Mouse (Mus musculus) activated CD4-positive, CD25-positive, alpha-beta regulatory T cell, adult 4 months (primary cell): Measurements from ENCODE around the gene Romo1. TPM values are rescaled to one million over a fixed set of nuclear protein-coding genes. Genes with fewer than 3 reads are reported as not detected.
"Not testable (repeated sequence)": the region's sequence is repeated elsewhere in the genome, so short reads cannot be mapped to it uniquely, and the experiment has no call there.

Experiments used
- ATAC-seq: one replicate; pipeline ENCODE4 v1.8.0; 2017
- polyA plus RNA-seq, 2 experiments: library from polyadenylated mRNA; unstranded; fragments of 100-300 nt; shearing (Covaris generic); gene quantifications; one replicate each; pipeline ENCODE4 v1.2.1; 2017

Gene Romo1
- polyA plus RNA-seq, result 100 to 1,000 TPM; 150 to 165 TPM

DNA sequence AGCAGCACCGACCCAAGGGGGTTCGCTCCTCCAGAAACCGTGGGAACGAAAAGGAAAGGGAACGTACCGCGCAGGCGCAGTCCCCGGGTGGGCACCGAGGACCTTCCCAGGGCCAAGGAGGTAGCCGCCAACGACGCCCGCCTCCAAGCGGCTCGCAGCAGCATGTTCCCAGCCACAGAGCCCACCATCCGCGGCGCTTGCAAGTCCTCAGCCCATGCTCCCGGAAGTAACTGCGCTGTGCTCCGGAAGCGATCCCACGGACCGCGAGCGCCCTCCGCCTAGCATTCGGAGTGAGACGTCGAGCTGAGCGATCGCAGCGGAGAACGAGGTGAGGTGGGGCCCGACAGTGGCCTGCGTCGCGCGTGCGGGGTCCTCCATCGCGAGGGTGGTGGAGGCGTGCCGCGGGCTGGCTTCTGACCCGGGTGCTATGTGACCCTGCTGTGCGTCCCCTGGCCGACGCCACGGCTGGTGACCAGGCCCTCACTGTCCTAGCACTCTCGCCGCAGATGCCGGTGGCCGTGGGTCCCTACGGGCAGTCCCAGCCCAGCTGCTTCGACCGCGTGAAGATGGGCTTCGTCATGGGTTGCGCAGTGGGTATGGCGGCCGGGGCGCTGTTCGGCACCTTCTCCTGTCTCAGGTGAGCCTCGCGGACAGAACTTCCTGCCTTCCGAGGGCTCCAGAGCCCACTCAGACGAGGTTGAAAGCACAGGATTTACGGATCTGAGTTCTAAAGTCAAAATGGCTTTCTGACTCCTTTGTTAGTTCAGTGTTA is at the start of gene Romo1, which contains the start of gene Nfs1:
Gene Romo1, plus strand, starts transcription at position 87 of the 772 bp plus-strand sequence.
Gene Nfs1, minus strand, starts transcription at position 234 of the 772 bp plus-strand sequence.
- peak; percentile 92 for ATAC-seq

DNA sequence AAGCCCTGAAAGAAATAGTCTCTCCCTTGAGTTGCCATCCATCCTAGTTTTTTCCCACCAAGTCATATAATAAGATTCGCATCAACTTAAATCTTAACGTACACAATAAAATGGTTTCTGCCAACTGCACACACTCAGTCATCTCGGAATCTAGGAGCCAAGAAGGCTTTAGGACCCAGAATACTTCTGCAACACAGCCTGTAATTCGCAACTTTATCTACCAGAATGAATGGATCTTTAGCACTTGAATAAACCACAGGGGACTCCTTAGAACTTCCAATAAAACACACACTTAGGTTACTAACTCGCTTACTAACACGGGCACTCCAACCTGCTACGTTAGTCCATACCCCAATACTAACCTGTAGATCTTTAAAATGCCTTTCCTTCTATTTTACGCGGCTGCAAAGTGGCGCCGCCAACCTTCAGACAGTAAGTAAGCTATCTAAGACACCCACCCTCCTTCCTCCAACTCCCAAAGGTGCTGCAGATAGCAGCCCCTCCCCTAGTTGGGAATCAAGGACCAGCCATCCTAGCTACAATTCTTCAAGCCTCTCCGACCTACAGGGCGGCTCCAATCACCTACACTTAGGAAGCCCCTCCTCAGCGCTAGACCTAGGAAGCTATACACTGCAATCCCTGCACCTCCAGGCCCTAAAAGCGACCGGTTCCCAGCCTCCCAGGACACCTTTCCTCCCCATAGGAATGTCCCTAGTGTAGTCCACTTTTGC is 33.0 kb upstream of the Romo1 start:
- no peak for ATAC-seq

DNA sequence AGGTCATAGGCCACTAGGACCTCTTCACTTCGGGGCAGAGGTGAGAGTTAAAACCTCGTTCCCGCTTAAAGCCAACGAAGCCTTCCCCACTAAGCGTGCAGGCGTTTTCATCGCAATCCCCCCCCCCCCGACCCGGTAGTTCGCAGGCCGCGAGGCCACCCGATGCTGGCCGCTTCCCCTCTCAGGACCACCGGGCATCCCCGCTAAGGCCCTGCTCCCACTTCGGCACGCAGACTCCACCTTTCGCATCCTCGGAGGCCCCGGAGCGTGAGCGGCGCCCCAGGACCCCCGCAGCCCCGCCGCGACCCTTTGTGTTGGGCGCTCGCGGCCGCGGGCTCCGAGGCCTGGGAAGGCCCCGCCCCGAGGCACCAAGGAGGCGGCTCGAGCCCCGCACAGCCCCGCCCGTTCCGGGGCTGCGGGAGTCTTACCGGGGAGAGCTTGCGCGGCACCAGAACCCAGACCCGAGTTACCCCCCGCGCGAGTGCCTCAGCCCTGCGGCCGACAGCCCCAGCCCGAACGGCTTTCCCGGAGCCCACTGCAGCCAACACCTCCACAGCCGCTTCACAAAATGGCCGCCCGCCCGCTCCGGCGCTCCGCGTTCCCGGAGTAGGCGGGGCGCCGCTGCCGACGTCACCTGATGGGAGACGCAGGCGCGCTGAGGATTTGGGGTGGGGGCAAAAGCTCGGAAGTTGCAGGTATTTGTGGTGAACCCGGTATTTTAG is 32.3 kb upstream of the Romo1 start, which contains the start of the genes Cpne1 and Rbm12:
Gene Cpne1, minus strand, starts transcription at position 608 of the 722 bp plus-strand sequence.
Gene Rbm12, minus strand, starts transcription at position 621 of the 722 bp plus-strand sequence.
- ATAC-seq, result peak; percentile 88

DNA sequence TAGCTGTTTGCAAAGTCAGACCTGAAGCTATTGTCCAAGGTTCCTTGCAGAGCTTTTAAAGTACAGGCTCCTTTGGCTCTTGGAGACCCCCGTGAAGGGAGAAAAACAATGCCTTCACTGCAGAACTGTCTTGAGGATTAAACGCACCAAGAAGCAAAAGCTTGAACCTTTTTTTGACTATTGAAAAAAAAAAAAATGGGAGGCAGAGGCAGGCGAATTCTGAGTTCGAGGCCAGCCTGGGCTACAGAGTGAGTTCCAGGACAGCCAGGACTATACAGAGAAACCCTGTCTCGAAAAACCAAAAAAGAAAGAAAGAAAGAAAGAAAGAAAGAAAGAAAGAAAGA is 31.8 kb upstream of the Romo1 start:
- not testable (repeated sequence) for ATAC-seq

DNA sequence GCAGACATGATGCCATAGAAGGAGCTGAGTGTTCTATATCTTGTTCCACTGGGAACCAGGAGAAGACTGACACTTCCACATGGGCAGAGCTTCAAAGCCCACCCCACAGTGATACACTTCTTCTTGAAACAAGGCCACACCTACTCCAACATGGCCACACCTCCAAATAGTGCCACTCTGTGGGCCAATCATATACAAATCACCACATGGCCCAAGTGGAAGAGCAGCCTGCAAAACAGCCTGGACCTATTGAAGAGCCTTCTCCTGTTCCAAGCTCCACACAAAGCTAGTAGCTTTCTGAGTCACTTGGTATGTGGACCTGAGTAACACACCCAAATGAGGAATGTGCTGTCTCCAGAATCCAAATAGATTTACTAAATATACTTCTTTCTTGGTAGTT is 24.3 kb upstream of the Romo1 start:
- ATAC-seq, result no peak

DNA sequence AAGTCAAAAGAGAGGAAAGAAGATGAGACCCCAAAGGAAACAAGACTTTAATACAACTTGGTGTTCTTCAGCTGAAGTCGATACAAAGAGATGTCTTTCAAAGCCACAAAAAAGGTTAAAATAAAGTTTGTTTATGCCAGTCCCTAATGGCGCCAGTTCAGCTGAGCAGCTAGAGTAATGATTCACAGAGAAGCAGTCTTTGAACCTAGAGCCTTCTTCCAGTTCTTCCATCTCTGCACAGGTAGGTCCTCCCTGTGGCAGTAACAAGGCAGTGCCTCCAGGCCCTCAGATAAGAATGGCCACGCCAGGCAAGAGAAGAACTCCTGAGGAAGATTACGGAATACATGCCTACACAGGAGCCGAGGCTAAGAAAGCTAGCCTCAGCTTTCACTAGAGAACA is 20.1 kb upstream of the Romo1 start:
- no peak for ATAC-seq

DNA sequence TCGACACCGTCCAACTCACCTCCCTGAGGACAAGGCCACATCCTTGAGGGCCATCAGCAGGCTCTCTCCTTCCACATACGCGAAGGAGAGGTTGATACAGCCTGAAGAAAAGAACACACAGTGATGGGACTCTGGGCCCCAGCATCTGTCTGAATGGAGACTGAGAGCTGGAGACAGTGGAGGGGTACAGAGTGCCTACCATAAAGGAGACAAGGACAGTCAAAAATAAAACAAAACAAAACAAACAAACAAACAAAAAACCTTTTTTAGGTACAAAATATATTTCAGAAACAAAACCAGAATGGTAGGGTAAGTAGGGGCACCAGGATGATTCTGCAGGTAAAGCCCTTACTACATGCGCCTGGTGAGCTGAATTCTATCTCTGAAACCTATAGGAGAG is 16.8 kb upstream of the Romo1 start, which contains the start of gene Gm28036:
Gene Gm28036, minus strand, starts transcription at position 101 of the 400 bp plus-strand sequence.
- ATAC-seq, result no peak

DNA sequence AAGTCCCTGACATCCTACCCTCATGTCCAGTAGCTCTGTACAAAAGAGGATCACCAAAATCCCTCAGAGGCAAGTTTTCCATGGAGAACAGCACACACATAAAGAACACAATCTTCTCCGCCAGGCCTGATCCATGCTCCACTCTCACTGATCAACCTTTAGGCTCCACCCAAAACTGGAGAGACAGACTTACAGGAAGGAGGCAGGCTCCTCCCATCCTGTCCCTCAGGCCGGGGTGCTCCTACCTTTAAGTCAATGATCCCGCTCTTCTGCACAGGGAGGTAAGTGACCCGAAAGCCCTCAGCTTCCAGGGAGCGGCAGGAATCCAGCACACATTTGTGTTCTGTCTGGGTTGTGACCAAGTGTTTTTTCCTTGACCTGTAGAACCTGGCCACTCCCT is 9.7 kb upstream of the Romo1 start:
- no peak for ATAC-seq

DNA sequence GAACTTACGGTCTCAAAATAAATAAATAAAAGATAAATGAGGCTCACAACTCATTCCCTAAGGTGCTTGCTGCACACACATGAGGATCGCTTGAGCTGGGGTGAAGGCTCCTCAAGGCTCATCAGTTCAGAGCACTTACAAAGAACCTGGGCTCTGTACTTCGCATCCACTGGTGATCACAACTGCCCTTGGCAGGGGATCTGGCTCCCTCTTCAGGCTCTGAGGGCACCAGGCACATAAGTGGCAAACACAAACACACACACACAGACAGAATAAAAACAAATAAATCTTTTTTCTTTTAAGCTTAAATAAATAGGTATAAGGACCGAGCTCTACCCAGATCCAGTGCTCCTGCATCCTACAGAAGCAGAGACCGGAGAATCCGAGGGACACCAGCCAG is 8.1 kb upstream of the Romo1 start:
- no peak for ATAC-seq

DNA sequence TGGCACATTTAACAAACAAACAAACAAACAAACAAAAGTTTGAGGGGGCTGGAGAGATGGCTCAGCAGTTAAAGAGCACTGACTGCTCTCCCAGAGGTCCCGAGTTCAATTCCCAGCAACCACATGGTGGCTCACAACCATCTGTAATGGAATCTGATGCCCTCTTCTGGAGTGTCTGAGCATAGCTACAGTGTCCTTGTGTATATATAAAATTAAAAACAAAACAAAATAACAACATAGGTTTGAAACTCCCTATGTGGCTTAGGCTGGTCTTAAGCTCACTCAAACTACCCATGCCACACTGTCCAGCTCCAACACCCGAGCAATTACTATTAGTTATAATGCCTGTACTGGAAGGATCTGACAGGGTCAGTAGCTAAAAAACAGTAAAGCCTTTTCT is 1.0 kb upstream of the Romo1 start:
- ATAC-seq, result no peak

DNA sequence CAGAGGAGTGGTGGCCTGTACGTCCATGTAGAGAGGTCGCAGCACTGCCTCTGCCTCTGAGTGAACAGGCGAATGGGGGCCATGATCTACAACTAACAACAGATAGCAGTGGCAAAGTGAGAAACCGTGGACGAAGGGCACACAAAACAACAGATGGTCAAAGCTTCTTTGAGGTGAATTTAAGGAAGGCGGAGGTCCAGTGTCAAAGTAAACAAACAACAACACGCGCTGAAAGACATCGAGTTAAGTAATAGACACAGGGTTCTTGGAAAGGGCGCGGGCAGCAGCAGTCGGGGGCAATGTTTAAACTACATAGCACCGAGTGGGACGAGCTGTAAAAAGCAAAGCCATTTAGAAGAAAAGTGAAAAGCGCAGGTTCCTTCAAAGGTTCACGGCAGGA is 472 bp upstream of the Romo1 start:
- ATAC-seq, result no peak

DNA sequence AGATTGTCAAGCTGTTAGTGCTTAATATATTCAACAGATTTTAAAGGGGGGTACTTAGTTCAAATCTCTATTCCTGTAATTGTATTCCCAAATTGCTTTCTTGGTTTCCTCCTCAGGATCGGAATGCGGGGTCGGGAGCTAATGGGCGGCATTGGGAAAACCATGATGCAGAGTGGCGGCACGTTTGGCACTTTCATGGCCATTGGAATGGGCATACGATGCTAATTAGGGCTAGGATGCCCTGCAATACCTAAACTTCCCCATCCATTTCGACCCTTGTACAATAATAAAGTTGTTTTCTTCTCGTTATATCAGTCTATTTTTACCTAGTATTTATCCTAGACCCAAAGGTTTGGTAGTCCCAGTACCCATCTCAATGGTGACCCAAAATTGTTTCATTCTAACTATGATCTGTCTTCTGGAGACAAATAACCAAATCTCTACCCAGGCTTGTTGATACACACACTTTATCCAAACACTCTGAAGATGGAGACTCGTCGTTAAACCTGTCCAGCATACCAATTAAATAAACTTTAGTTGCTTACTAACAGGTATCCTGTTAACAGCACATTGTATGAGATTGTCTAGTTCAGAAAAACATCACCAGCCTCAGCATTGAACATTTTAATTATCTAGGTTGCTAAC is 1.8 kb downstream of the Romo1 start:
- no peak for ATAC-seq

DNA sequence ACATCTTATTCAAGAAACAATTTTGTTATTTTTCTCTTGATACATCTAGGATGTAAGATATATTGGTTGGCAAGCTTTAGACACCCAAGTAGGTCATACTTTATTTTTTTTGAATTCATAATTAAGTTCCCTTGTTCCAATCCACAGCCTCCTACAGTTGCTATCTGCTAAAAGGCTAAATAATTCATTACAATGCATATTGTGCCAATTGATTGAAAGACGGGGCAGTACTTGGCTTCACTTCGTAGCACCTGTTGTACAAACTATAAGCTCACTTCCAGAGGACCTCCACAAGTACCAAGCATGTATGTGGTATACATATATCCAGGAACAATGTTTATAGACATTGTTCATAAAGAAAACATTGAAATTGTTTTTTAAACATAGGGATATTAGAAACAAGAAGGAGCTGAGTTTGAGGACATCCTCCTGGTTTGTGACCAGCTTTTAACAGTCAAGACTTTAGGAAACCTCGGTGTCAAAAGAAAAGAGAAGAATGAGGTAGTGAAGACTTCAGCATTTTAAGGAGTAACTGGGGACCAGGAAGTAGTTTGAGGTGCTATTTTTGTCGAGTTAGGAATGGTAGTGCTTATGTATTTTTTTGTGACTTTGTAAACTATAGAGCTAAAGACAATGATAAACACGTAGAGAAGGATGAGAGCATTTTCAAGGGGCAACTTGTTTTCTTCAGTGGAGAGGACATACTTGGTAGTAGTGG is 2.6 kb downstream of the Romo1 start:
- ATAC-seq, result no peak

DNA sequence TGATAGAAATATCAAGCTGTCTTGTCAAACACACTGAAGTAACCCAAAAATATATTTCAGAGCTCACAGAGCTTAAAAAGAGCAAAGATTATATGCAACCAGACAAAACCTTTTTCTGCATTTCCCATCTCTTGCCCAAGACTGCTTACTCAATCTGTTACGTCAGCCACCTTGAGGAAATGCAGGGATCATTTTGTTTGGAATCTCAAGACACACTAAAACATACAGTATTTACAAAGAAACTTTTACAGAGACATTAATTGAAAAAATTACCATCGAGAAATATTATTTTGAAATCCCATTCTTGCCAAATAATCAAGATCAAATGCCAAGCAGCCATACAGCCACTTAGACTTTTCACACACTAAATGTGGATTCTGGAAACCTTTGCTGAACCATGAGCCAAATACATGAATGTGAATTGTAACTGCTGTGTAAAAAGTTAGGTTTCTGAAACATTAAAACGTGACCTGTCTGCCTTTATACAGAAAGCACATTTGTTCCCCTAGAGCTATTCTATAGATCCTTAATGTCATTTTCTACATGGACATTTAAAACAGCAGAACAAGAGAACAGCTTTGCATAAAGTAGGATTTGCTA is 3.6 kb downstream of the Romo1 start:
- ATAC-seq, result no peak

DNA sequence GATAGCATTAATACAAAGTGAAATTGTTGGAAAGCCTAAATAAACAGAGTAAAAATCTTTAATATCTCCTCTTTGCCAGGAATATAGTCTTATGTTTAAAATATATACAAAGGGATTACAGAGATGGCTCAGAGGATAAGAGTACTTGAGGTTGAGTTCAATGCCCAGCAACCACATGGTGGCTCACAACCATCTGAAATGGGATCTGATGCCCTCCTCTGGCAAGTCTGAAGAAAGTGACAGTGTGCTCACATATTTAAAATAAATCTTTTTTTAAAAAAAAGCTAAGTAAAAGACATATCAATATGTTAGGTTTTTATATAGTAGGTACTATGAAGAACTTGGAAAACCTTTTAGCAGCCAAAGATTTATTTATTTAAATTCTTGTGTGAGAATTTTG is 7.7 kb downstream of the Romo1 start:
- ATAC-seq, result no peak

DNA sequence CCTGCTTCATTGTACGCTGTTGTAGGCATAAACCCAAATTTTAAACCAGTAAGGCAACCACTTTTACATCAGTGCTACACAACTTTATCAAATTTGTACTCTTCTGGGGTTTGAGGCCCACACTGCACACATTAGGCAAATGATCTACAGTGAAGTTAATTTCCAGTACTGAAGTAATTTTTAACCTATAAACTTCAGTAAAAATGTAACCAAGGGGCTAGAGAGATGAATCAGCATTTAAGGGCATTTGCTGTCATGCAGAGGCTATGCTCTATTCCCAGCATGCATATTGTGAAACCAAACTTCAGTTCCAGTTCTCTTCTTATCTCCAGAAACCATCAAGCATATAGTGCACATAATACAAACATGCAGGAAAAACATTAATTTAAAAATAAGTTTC is 21.6 kb downstream of the Romo1 start:
- no peak for ATAC-seq

DNA sequence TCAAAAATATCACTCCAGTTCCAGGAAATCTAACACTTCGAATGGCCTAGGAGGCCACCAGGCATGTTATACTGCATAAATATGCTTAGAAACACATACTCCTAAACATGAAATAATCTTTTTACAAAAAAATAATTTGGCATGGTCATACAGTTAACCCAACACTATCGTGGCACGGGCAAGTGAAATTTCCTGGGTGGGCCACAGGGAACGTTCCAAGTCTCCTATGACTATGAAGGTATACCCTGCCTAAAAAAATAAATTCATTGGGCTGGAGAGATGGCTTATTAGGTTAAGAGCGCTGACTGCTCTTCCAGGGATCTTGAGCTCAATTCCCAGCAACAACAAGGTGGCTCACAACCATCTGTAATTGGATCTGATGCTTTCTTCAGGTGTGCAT is 22.7 kb downstream of the Romo1 start:
- ATAC-seq, result no peak

DNA sequence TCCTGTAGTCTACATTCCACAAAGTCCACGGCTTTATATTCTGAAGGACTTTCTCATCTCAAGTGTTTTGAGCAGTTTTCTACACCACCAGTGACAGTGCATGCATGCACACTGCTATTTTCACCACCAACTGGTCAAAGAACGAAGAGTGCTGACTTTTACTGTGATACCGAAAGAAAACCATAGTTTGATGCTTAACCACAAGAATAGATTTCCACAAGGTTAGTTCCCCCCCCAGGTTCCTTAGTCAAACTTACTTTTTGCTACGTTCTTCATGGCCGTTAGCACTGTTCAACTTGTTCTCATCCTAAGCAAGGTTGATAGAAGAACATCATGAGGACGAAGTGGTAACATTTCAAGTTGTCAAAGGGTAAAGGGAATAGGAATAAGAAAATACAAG is 33.2 kb downstream of the Romo1 start:
- no peak for ATAC-seq

DNA sequence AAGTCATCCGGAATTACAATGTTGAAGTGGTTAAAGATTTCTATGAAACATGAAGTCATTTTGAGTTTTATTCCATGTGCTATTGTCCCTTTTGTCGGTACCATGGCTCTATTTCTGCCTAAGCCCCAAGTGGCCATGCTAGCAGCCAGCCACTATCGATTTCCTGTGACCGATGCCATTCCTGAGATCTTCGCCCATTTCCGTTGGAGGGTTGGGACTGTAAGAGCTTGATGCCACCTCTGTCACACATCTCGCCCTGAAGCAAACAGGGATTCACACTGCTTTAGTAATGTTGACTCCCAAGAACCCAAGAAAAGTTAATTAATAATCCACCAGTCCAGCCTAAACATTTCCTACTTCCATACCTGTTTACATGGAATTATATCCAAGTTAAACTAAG is 33.8 kb downstream of the Romo1 start:
- ATAC-seq, result no peak

DNA sequence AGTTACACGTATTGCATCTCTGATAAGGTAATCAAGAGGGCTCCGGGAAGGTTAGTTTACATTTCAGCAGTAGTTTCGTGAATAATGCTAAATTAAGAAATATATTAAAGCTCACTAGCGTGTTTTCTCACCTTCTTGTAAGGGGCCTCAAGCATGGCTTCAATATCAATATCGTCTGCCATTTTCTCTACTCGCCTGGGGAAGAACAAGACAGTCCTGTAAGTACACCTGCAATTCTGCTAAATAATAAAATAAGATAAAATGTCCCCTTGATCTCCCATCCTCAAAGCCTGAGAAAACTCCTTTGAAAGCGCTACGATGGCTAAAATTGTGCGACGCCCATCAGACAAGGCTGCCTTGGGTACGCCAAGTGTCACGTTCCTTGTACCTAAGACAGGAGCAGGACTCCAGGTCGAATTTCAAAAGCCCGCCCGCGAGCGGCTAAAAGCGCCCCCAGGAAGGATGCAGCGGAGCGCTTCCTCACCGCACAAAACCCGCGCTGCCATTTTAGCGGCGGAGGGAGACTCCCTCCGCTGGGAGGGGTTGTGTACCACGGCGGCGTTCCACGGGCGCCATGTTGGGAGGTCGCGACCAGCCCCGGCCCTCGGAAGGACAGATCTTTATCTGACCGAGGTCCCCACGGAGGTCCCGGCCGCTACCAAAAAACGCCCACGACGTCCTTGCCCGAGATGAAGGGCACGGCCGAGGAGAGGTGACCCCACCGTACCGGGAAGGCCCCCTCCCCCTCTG is 35.4 kb downstream of the Romo1 start:
- peak; percentile 56 for ATAC-seq

DNA sequence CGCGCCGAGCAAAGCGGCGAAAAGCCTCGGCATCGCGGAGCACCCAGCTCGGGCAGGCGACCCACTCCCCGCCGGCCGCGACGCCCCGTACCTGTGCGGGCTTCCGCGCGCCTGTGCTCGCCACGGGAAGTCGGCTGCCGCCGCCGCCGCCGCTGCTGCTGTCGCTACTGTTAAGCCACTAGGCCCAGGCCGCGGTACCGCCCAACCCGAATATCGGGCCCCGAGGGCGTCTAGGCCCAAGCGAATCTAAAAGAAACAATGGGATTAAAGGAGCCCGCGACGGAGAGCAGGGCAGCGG is 35.9 kb downstream of the Romo1 start:
- ATAC-seq, result no peak
